In the genomic region with DNA sequence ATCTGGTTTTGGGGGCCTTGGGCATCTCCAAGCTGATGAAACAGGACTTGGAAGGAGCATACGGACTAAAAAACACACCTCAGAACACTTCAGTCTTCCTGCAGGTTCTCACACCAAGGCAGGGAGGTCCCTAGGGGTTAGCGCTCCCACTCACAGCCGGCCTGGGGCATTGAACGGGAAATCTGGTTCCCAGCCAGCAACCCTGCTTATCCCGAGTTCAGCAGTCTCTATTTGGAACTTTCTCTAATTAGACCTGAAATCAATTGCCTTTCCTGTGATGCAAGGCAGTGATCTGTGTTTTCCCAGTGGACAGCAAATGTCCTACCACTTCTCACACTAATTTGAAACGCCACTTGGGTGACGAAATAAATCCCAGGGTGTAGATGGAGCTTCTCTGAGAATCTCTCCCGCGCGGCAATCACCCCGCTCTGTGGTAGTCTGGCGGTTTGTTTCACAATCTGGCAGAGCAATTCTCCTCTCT, we compare ENCODE assay signal across 8 mouse cellular contexts. TPM values are rescaled to one million over a fixed set of nuclear protein-coding genes. Genes with fewer than 3 reads are reported as not detected.
DNase-seq lines count a peak whose midpoint lies in the region; TF ChIP-seq lines count a peak whose summit lies in the region.
"Had no signal": no experiment of that assay in that cellular context is flagged by ENCODE, and none has a peak within 500 bp of the region (broad histone marks: within the 10 kb centered on the region; RNA-seq: fewer than 3 reads in every experiment).

No protein-coding gene starts in this region.

- no peaks in the 10 kb centered on the region for H3K9me3 ChIP-seq in limb, embryonic 10.5 days (replicated peaks)

- H3K4me1 ChIP-seq in embryonic fibroblast, embryonic 13.5 days (ENCODE audit: control insufficient read depth, insufficient read depth, low read length) = peaks cover 14% of the 10 kb centered on the region
- H3K4me1 ChIP-seq in limb, embryonic 10.5 days = peaks cover 35% of the 10 kb centered on the region

- no peaks in the 10 kb centered on the region for H3K27me3 ChIP-seq in limb, embryonic 10.5 days (ENCODE audit: low read depth, poor library complexity, severe bottlenecking)

- DNase-seq in kidney, postnatal 36 days = peak; percentile 6 to 20
- DNase-seq in kidney, adult 18-20 months = no peak
- peak; percentile 46 for DNase-seq in cerebellum, adult 11 months
- peak; percentile 40 for DNase-seq in limb, embryonic 10.5 days (ENCODE audit: low spot score)
- DNase-seq in right cerebral cortex, postnatal 4 days = no peak
- DNase-seq in embryo, embryonic 10.5 days (ENCODE audit: low spot score) = no peak

- no peak for TF ChIP-seq CTCF in embryonic fibroblast, embryonic 13.5 days (IDR thresholded peaks at IDR 0.05; ENCODE audit: borderline replicate concordance, insufficient read depth, low read length)

- no peak for TF ChIP-seq POLR2A in embryonic fibroblast, embryonic 13.5 days (IDR thresholded peaks at IDR 0.05; ENCODE audit: low read depth, low read length)

- WGBS in limb, embryonic 10.5 days = 56% methylated on average over 12 of the region's 12 CpGs

- H3K4me3 ChIP-seq in embryonic fibroblast, embryonic 13.5 days (ENCODE audit: insufficient read depth, low read length) = no peak overlapping the region
- no peak overlapping the region for H3K4me3 ChIP-seq in limb, embryonic 10.5 days

- 0 out of 2 replicates have a peak overlapping the region, but pooled peaks have one; percentile 28 for H3K27ac ChIP-seq in embryonic fibroblast, embryonic 13.5 days (ENCODE audit: insufficient read depth, low read length)
- peak overlapping the region; percentile 67 for H3K27ac ChIP-seq in limb, embryonic 10.5 days
- H3K27ac ChIP-seq: kidney, postnatal 0 days had no signal

- H3K36me3 ChIP-seq in limb, embryonic 10.5 days = no peaks in the 10 kb centered on the region

RNA-seq across cellular contexts. Expression of gene Map4k4, which starts 31.0 kb away (rescaled TPM):
- polyA plus RNA-seq in embryonic fibroblast, embryonic 13.5 days (2011; ENCODE audit: insufficient read length, low read depth, missing spikeins) = 259 and 286 TPM in 2 replicates
- 33.8 and 45.4 TPM in 2 replicates for polyA plus RNA-seq in limb, embryonic 10.5 days (2016; fragmentation: Nextera tagmentation; extraction: Ambion mirVana)

Comparison
In these comparisons a context has a peak if more than half of its experiments do, and no peak if none do; other contexts are left out.
1. DNase-seq: peak in kidney, postnatal 36 days (2 of 2), cerebellum, adult 11 months (single experiment) and limb, embryonic 10.5 days (single experiment); none in kidney, adult 18-20 months (single experiment), right cerebral cortex, postnatal 4 days (single experiment) and embryo, embryonic 10.5 days (single experiment).